ENCODE assay signal across 20 mouse cellular contexts in genomic region chr14:32939217-32939616, GRCm38 (mm10). TPM values are rescaled to one million over a fixed set of nuclear protein-coding genes. Genes with fewer than 3 reads are reported as not detected.
A peak's percentile ranks its signal among the peaks of the same experiment; 100 is the strongest.
DNase-seq lines count a peak whose midpoint lies in the region; ATAC-seq lines count a peak whose summit lies in the region.
"Had no signal": no experiment of that assay in that cellular context is flagged by ENCODE, and none has a peak within 500 bp of the region (broad histone marks: within the 10 kb centered on the region; RNA-seq: fewer than 3 reads in every experiment).

No protein-coding gene starts in this region.

- 0 out of 2 replicates have a peak, but pooled peaks have one; percentile 39 for ATAC-seq in common myeloid progenitor, adult 5-6 weeks (replicated peaks; ENCODE audit: low read depth, poor library complexity, severe bottlenecking)
- peak; percentile 52 for ATAC-seq in megakaryocyte, adult 5-6 weeks (ENCODE audit: poor library complexity, severe bottlenecking)
- ATAC-seq: activated CD4-positive, CD25-positive, alpha-beta regulatory T cell, adult 4 months; CD4-positive, CD25-positive, alpha-beta regulatory T cell, adult 4 months; forebrain, embryonic 14.5 days; forebrain, embryonic 16.5 days; Patski had no signal

- peak; percentile 22 for DNase-seq in 416B (ENCODE audit: low read depth)
- DNase-seq in thymus, postnatal 36 days: no peak
- DNase-seq in left cerebral cortex, adult 8-10 months (ENCODE audit: low spot score in 2 of 2): no peak
- DNase-seq in cerebellum, adult 18-20 months: no peak
- DNase-seq: adrenal gland, adult 8-10 months; adrenal gland, postnatal 14 days; adrenal gland, postnatal 36 days; B cell, adult 2 months; cerebellum, adult 11-12 months; cerebellum, adult 8-10 months; cerebellum, adult 9-11 months; cerebellum, postnatal 14 days; embryo, embryonic 11 days had no signal

RNA-seq across cellular contexts. Expression of gene Lrrc18, which starts 52.0 kb away (rescaled TPM):
- 0.27 TPM in 1 of 2 replicates, not detected in the other for total RNA-seq in common myeloid progenitor, adult 5-6 weeks (2017)
- total RNA-seq in megakaryocyte, adult 5-6 weeks (2015): not detected in 2 replicates
- total RNA-seq in megakaryocyte, adult 5-6 weeks (2017): not detected in 2 replicates
- 1 to 10 TPM in 1 of 4 experiments, under 1 TPM in 3; 0.57 to 1.2 (median 0.71) TPM for total RNA-seq in left cerebral cortex, adult 8-10 months (2022)
